Mouse (Mus musculus) CH12.LX (cell line): ENCODE data around the gene Pml.

Experiments
- EP300 ChIP-seq: IDR thresholded peaks from 2 replicates; pipeline ENCODE4 v1.6.1; 2011; ENCODE audit warnings: low read length, improper control_type of control experiment
- POLR2A ChIP-seq: IDR thresholded peaks from 2 replicates; pipeline ENCODE4 v1.6.1; 2011; ENCODE audit warnings: low read depth, mild to moderate bottlenecking, improper control_type of control experiment, low read length
- TBP ChIP-seq: conservative IDR thresholded peaks from 2 replicates; pipeline ENCODE4 v1.6.1; 2011; ENCODE audit warnings: low read depth, low read length, improper control_type of control experiment

- TF ChIP-seq TBP = no peak
- no peak for TF ChIP-seq EP300
- no peak for TF ChIP-seq POLR2A
Measured at GRCm38 (mm10) chr9:58201861-58202549, 47.6 kb downstream of the Pml start.
